Mouse (Mus musculus): ENCODE results near the gene Imp3.
"Not testable (repeated sequence)": the region's sequence is repeated elsewhere in the genome, so short reads cannot be mapped to it uniquely, and the experiment has no call there.

The Imp3 gene

DNA sequence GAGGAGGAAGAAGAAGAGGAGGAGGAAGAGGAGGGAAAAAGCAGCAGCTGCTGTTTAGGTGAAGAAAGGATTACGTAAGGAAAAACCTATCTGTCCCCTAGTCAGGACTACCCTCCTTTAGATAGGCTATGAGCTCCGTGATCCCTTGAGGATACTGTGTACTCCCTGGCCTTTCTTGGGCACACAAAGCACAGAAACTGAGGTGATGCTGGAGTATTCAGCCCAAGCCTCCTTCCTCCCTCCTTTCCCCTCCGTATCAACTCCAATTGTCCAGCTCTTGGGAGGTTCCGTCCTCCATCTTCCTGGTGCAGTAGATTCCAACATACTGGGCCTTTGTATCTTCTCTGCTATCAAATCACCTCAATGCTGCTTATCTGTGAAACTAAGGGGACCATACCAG is 14.5 kb upstream of the Imp3 start:
- no peak for DNase-seq (ENCODE audit: low spot score)

DNA sequence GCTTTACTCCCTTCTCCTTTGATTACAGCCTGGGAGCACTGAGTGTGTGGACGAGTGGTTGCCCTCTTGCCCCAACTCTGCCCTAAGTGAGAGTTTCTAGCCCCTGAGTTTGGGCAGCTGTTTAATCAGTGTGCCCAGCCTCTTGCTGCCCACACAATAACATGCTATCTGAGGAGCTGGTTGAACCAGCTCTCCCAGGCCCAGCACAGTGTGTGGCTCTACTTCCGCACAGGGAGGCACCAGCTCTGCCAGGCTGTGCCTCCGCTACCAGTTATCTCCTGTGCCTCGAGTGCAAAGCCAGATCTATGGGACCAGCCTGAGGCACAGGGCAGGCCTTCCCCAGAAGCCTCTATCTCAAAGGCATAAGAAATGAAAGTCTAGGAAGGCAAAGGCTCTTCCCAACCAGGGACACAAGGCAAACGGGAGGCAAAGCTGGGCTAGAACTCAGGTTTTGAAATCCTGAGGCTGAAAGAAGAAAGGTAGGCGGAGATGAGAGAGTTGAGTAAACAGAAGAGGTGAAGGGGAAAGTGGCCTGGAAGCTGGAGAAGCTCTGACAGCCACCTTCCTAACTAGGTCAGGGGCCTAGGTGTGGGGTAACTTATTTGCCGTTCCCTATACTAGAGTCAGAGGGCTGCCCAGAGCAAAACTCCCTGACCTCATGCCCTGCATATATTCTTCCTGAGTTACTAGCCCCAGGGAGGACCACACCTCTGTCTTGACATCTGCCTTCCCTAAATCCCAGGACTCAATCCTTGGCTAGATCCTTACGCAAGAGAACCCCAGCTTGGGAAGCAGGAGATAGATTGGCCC is 13.2 kb upstream of the Imp3 start:
- no peak for DNase-seq (ENCODE audit: low spot score)

DNA sequence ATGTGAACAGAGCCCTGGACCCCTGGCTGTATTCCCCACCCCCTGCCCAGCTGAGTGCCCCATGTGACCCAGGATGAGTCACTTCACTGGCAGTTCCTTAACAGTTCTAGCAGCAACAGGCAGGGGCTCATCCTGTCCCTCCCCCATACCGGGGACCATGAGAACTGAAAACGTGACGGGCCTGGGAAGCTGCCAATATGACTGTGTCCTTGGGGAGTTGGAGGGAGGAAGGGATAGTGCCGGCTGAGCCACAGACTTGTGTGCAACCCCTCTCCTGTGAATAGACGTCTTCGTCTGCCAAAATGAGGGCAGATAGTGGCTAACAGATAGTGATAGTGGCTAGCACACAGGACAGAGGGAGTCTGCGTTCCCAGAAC is 12.6 kb upstream of the Imp3 start:
- peak; percentile 79 for DNase-seq (ENCODE audit: low spot score)

- no peak for DNase-seq (ENCODE audit: low spot score)
These were observed 11.8 kb upstream of the Imp3 start for GRCm38 (mm10) chr9:56925291-56926024.

DNA sequence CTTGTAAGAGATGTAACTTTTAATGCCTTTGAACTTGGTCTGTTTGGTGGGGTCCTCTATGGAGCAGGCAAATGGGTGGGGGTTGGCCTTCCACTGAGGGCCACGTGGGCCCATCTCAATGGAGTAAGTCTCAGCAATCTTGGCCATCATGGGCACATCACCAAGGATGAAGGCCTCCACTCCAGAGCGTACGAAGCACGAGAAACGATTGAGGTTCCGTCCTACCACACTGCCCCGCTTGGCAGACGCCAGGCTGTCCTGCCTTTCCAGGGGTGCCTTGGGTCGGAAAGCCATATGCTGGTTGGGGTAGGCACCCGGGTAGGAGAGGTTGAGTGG is 11.3 kb upstream of the Imp3 start:
- no peak for DNase-seq (ENCODE audit: low spot score)

- DNase-seq (ENCODE audit: low spot score), result no peak
These were observed 10.9 kb upstream of the Imp3 start for GRCm38 (mm10) chr9:56926387-56926786.

GRCm38 (mm10) chr9:56927191-56928012 is 9.9 kb upstream of the Imp3 start:
- DNase-seq (ENCODE audit: low spot score), result peak; percentile 34

DNA sequence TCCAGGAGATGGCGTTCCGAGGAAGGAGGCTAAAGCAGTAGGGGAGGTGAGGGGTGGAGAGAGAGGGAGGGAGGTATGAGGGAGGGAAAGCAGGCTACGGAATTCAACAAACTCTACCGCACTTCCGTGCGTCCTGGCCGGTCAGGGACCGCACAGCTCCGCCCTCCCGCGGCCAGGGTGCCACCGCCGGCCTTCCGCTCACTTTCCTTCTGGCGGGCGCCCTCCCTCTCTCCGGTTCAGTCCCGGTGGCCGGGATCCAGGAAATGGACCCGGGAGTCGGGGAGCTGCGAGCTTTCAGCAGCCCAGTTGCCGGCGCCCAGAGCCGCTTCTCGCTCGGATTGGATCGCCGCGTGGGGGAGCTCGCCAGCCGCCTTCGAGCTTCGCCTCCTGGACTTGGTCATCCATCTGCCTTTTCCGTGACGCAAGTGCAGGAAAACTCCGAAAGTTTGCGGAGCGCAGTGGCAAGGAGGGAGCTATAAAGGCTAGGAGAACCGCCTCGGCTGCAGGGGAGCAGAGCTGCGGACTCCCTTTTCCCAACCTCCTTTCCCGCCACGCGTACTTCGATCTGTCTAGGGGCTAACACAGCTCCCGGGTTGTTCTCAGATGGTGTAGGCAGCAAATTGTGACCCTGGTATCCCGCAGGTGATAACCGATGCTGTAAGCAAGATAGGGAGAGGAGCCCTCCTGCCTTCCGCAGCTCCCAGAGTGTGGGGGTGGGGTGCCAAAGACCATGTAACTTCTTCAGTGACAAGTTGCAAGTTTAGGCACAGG is 9.0 kb upstream of the Imp3 start, which contains the start of gene Snx33:
TSS of gene Snx33 (minus strand) at position 331 of the 771 bp plus-strand sequence.
- peak; percentile 92 for DNase-seq (ENCODE audit: low spot score)

GRCm38 (mm10) chr9:56929496-56929895 is 7.8 kb upstream of the Imp3 start:
- DNase-seq (ENCODE audit: low spot score), result no peak

DNA sequence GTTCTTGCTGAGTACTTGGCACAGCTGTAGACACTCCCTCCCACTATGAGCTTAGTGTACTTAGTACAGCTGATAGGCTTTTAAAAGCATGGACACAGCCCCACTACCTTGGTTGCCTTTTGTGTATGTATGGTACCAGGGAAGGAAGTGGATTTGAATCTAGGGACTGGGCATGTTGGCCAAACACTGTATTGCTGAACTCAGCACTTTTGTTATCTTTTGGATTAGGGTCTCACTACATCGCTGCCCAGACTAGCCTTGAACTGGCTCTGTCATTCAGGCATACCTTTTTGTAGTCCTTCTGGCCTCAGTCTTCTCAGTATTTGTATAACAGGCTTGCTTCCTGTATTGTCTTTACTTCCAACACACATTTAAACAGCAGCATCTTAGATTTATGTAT is 6.7 kb upstream of the Imp3 start:
- no peak for DNase-seq (ENCODE audit: low spot score)

DNA sequence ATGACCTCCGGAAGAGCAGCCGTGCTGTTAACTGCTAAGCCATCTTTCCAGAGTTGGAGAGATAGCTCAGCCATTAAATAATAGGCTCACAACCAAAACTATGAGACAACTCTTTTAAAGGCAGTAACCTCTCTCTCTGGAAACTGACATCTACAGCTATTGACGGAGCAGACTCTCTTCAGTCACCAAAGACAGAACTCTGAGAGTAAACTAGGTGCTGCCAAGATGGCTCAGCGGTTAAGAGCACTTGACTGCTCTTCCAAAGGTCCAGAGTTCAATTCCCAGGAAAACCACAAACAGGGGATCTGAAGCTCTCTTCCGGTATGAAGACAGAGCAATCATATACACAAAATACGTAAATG is 433 bp upstream of the Imp3 start:
- no peak for DNase-seq (ENCODE audit: low spot score)

DNA sequence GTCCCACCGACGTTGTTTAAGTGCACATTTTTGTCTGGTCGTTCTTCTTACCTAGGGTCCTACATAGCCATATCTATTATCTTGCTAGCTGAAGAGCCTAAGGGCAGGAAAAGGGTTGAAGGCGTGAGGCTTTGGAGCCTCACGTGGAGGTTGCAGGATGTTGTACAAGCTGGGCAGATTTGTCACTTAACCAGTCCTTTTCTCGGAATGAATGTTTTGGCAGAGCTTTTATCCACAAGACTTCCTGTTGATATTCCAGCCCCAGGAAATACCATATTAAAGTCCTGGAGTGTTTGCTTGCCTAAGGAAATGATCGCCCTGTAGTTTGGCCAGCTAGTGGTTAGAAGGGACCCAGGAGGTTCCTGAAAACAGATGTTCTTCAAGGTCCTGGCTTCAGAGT is 1.1 kb downstream of the Imp3 start:
- no peak for DNase-seq (ENCODE audit: low spot score)

GRCm38 (mm10) chr9:56947481-56947880 is 10.2 kb downstream of the Imp3 start:
- not testable (repeated sequence) for DNase-seq (ENCODE audit: low spot score)

DNA sequence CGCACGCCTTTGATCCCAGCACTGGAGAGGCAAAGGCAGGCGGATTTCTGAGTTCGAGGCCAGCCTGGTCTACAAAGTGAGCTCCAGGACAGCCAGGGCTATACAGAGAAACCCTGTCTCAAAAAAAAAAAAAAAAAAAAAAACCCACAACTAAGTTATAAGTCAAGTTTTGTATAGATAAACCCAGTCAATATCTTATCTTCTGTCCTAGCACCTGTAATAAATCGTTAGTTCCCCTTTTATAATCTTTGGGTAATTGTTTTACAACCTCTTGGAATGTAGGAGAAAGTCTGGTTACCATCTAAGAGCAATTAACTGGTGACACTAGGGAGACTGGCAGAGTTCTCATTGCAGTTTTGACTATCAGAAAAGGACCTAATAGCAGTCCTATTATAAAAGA is 11.4 kb downstream of the Imp3 start:
- not testable (repeated sequence) for DNase-seq (ENCODE audit: low spot score)

DNA sequence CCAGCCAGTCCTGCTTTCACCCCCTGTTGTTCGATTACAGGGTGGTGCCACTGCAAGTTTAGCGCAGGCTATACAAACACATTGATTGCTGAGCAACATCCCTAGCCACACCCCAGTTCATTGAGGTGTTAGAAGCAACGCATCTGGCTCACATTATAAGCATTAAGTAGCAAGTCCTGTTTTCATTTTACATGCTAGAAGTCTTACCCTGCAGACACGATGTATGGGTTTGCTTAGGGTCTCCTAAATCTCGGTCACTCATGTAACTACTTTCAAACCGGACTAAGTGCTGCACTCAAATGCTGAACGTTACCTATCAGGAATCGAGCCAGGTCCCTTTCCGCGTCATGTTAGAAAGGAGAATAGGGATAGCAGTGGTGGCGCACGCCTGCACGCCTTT is 12.5 kb downstream of the Imp3 start:
- DNase-seq (ENCODE audit: low spot score), result no peak

DNA sequence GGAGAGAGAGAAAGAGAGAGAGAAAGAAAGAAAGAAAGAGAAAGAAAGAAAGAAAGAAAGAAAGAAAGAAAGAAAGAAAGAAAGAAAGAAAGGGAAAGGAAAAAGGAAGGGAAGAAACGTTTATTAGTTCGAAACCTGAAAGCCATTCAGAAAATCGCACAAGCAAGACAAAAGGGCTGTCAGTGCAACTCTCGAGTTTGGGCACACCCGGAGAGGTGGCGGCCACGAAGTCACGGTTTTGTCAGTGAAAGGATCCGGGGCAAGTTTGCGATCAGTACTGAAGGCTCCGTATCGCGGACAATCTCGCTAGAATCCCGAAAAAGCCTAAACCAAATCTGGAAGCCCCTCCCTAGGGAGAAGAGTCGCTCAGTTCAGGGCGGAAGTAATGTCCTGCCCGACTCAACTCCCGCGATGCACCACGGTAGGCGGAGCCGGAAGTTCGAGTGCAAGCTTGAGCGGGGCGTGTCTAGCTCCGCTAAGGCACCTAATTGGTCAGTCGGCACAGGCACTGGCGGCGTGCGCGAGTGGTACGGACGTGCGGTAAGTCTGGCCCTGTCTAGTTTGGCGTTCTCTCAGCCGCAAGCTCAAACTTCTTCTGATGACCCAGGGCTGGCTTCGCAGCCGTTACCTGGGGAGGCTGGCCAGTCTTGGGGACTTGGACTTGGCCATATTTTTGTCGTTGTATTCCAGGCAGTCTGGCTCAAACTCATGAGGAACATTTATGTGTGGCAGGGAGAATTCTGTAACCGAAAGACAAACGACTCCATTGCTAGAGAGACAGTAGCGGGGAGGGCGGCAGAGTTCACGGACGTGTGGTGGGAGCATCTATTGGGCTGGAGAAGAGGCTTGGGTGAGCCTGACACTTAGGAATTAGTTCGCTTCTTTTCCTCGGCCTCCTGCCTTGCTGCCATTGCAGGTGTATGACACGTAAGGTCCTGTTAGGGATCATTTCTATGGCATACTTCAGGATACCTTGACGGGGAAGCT is 13.4 kb downstream of the Imp3 start, which contains the start of gene Snupn:
TSS of gene Snupn (plus strand) at position 465 of the 987 bp plus-strand sequence.
- peak; percentile 94 for DNase-seq (ENCODE audit: low spot score)

GRCm38 (mm10) chr9:56953562-56953961 is 16.3 kb downstream of the Imp3 start:
- DNase-seq (ENCODE audit: low spot score), result no peak

DNA sequence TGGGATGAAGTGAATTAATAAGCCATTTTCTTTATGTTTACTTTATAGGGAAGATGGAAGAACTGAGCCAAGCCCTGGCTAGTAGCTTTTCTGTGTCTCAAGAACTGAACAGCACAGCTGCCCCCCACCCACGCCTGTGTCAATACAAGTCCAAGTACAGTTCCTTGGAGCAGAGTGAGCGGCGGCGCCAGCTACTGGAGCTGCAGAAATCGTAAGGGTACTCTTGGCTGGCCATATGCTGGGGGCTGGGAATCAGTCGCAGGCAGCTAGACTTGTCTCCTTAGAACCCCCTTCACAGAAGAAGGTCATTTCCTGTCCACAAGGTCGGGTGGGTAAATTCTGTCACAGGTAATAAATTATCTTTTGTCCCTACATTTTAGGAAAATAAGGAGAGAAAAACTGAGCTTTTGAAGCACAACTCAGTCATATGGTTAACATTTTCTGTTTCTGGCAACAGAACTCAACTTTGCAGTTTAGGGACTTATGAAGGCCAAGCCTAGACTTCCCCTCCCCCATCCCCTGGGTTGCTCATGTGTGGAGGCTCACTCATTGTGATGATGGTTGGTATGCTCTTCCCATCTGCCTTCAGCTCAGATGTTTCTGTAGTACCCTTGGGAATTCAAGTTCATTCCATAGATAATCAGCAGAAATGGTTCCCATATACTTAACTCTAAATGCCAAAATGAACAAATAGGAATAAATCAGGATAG is 19.8 kb downstream of the Imp3 start:
- no peak for DNase-seq (ENCODE audit: low spot score)

DNA sequence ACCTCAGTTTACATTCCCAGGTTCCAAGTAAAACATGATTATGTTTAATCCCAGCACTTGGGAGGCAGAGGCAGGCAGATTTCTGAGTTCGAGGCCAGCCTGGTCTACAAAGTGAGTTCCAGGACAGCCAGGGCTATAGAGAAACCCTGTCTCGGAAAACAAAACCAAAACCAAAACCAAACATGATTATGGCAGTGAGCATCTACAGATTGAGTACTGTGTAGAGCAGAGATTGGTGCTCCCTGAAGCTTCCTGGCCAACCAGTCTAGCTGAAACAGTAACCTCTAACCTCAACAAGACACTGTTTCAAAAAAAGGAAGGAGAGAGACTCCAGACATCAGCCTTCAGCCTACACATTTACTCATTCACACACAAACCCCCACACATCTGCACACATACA is 21.4 kb downstream of the Imp3 start:
- no peak for DNase-seq (ENCODE audit: low spot score)

DNA sequence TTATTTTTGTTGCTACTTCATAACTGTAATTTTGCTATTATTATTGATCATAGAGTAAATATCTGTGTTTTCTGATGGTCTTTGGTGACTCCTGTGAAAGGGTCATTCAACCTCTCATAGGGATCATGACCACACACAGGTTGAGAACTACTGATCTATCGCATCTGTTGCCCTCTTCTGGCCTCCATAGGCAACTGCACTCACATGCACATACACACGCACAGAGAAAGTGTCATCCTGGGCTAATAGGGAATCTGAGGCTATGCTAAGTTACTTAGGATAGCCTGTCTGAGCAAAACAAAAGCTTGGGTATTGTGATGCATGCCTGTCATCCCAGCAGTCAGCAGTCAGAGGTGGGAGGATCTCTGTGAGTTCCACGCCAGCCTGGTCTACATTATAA is 24.3 kb downstream of the Imp3 start:
- no peak for DNase-seq (ENCODE audit: low spot score)

Measured in ovary, postnatal 14 days (tissue).